Mouse (Mus musculus) embryo, embryonic 11 days (tissue): Measurements from ENCODE around the gene Abcc6.
A peak's percentile ranks its signal among the peaks of the same experiment; 100 is the strongest.
"Not testable (repeated sequence)": the region's sequence is repeated elsewhere in the genome, so short reads cannot be mapped to it uniquely, and the experiment has no call there.

Experiments
- DNase-seq: peaks from one replicate; pipeline ENCODE4 v3.0.0-alpha.2; 2015

Abcc6 gene

DNA sequence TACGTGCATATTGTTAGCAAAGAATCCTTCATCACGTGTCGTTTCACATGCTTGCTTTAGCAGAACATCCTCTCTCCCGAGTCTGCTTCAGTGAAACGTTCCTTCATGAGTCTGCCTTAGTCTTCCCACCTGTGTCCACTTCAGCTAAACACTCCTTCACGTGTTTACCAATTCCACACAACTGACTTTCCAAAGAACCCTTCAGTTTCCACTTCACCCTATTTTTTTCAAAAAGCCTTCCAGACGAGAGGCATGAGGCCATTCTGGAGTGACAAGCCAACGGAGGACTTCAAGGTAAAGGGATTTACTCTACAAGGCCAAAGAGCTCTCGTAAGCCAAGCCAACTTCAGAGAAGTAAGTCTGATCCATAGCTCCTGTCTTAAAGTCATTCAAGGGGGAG, 4.7 kb downstream of the Abcc6 start:
- no peak for DNase-seq

DNA sequence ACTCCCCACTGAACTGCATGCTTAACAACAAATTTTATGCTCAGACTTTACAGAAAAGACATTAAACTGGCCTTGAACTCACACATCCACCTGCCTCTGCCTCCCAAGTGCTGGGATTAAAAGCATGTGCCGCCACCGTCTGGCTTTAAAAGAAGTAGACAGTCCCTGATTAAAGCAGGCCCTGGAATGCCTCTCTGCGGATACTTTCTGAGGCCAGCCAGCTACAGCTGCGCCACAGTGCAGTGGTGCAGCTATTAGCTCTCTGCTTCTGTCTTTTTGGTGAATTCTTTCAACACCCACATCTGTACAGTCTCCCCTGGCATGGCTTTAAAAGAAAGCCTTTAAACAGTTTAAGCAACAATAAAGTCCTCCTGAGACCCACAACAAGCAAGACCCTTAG, 8.2 kb downstream of the Abcc6 start:
- DNase-seq = peak; percentile 41

DNA sequence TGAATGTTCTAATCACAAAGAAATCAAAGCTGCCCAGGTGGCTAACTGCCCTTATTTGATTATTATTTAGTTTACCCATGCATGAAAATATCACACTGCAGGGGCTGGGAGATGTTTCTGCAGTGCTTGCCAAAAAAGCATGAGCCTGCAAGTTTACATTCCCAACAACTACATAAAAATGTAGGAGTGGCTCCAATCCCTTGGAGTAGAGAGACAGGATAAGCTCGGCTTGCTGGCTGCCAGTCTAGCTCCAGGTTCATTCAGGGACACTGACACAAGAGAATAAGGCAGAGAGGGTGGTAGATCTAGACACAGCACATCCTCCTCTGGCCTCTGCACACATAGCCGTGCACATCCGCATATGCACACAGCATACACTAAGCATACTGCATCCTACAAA, 10.5 kb downstream of the Abcc6 start:
- no peak for DNase-seq

DNA sequence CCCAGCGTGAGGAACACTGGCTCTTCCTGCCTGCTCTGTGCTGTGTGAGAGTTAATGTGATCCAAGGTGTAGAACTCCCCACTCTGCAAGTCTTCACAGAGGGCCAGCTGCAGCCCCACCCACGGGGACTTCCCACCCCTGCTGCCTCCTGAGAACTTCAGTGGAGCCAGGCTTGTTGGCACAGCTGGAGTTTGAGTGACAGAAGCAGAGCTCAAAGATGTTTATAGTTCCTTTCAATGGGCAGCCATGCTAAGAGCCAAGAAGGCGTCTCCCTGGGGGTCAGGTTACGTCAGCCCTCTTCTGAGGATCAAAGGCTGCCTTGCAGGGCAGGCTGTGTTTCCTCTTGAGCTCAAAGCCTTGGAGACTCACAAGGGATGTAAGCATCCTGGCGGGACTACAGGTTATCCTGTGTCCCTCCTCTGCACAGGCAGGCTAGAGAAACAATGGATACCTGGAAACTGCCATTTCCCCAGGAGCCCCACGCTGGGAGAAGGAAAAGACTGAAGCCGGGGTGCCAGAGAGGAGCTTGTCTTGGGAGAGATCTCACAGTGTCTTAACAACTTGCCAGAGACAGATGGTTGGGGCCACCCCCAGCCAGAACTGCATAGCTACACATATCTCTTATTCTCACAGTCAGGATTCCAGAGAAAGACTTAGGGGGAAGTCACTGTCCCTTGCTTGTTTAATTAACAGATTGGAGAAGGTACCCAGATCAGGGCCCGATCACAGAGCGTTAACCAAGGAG, 16.7 kb downstream of the Abcc6 start:
- DNase-seq = peak; percentile 82

DNA sequence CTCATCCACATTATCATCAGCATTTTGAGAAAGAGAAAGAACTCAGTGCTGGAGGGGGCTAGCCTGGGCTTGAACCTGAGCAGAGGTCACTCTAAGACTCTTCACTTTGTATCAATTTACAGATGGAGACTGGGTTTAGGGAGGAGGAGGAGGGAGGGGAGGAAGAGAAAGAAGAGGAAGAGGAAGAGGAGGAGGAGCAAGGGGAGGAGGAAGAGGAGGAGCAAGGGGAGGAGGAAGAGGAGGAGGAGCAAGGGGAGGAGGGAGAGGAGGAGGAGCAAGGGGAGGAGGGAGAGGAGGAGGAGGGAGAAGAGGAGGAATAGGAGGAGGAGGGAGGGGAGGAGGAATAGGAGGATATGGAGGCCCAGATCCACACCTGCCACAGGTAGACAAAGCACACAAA, 18.0 kb downstream of the Abcc6 start:
- DNase-seq = no peak

DNA sequence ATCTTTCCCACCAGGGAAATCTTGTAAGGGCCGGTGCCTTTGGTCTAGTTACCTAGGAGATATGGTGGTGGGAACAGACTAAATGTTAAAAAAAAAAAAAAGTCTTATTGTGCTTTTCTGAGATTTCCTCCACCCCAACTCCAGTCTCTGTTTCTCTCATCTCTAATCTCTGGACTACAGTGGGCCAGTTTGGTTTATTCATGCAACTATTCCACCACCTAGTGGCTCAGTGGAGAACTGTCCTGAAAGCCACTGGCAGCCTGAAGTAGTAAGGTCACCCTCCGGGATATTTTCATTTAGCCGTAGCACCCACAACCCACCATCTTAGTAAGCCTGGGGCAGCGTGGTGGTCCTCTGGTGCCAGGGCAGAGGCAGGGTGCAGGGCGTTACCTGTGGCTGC, 20.5 kb downstream of the Abcc6 start:
- DNase-seq = peak; percentile 81

DNA sequence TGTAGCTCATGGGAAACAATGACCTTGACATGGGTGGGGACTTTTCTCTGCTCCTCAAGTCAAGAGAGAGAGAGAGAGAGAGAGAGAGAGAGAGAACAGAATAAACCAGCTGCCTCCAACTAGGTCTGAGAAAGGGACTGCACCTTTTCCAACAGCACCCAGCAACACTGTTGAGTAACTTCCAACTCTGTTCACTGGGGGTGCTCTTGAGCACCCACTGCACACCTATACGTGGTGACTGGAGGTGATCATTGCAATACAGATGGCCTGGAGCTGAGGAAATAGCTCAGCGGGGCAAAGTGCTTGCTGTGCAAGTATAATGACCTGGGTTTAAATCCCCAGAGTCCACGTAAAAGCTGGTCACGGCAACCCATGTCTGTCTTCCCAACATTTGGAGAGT, 27.4 kb downstream of the Abcc6 start:
- DNase-seq = no peak

DNA sequence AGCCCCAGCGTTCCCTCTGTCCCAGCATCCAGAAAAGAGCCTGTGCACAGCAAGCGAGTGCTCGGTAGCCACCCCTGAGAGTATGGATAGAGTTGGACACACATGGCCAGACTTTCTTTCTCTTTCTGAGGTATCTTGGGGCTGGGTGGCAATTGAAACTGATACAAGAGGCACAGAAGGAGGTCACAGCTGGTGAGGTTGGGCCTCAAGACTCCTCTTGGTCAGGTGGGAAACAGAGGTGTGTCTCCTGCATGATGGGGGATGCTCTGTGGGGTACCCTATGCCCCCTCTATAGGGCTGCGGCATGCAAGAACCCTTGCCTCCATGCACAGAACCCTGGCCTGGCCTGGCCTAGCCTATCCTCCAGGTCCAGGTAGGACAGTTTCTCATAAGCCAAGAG, 29.5 kb downstream of the Abcc6 start:
- DNase-seq = no peak

DNA sequence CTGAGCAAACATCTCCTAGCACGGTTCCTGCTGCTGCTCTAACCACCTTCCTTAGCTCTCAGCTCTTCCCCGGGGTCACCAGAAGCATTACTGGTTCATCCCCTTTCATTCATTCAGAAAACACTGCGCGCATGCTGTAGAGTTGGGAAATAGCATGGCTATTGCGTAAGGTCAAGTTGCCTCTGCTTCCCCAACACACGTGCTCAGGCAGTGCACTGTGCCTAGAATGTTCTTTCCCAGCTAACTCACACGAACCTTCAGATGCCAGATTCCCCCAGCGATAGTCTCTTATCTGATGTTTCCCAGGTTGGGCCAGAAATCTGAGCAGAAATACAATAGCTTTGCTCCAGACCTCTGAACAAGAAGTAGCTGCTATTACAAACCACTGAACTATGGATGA, 37.6 kb downstream of the Abcc6 start:
- DNase-seq = no peak

DNA sequence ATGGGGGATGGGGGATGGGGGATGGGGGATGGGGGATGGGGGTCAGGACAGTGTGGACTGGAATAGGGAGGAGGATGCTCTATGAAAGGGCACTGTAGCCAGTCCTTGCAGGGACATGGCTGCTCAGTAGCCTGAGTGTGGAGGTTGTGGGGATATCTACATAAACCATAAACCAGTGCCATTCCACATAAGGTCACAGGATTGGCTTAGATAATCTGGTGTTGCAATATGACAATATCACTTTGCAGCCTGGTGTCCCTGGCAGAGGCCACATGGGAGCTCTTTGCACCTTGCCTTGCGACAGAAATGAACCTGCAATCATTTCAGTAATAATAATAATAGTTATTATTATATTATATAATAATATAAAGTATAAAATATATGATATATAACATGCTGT, 41.8 kb downstream of the Abcc6 start:
- DNase-seq = no peak

DNA sequence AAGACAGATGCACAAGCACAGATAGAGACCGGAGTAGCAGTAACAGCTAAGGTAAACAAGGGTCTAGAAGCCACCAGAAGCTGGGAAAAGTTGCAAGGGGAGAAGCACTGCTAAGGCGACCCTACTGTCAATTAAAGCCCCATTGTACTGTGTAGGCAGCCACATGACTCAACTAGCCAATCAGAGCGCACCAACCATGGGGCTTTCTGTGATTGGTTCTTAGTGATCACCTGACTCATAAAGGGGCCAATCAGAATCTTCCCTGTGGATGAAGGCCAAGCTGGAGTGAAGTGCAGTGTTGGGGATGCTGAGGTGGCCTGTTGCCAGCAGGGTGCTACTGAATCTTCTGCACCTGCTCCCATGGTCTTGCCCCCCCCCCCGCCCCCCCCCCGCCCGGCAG, 43.2 kb downstream of the Abcc6 start:
- DNase-seq = no peak

DNA sequence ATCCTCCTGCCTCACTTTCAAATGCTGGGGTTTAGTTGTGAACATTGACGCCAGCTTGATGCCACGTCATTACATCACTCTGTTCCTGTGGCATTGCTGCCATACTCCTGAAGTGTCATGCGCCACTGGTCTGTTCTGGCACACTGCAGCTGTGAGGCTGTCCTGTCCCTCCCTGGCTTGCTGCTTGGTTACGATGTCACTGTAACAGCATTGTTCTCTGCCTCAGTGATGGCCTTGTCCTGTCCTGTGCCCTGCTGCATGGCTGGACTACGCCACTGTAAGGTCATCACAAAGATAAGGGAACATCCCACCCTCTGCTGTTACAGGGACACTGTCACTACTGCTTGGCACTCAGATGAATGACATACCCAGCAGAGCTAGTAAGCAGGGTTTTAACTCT, 48.5 kb downstream of the Abcc6 start:
- no peak for DNase-seq

DNA sequence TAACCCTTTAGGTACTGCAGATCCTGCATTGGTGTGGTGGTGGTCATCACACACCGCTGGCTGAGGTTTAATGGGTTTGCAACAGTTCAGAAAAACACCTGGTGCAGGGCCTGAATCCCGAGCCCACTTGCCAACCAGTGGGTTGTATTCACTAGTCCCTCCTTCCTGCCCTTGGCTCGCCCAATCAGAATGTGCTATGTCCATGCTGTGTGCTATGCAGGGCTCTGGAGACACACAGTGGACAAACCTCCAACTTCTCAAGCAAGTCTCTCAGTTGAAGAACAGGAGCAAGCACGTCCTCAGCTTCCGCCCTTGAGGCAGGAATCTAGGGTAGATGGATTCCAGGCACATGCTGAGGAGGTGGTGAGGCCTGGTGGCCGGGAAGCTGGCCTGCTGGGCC, 55.6 kb downstream of the Abcc6 start:
- DNase-seq = no peak

DNA sequence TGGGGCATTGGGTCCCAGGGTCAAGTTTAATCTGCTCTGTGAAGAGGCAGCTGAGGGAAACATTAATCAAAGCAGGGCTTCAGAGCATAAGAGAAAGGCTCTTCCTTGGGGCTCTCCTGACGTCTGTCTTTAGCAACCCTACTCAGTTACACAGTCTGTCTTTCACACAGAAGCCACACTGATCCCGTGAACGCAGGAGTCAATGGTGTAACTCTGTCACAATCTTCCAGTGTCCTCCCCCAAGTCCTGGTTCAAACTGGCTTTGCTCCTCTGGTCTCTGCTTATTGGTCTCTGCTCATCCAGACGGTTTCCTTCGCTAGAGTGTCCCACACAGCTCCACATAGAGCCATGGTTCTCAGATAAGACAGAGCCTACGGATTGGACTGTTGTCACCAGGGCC, 56.0 kb downstream of the Abcc6 start:
- no peak for DNase-seq

DNA sequence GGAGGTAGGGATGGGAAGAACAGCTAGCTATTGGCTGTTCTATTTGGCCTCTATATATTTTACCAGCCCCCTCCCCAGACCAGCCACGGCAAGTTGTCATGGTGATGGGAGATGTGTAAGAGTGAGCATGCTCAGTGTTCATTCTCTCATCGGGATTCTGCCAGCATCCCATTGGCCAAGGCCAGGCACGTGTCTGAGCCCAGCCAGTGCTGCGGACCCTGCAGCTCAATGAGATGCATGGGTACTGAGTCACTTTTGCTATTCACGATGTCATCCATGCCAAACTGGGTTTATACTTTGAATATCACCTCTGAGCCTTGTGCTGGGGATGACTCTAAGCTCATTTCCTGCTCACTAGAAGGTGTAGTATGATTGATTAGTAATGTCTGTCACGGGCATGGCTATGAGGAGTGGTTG, 56.8 kb downstream of the Abcc6 start:
- DNase-seq = no peak

DNA sequence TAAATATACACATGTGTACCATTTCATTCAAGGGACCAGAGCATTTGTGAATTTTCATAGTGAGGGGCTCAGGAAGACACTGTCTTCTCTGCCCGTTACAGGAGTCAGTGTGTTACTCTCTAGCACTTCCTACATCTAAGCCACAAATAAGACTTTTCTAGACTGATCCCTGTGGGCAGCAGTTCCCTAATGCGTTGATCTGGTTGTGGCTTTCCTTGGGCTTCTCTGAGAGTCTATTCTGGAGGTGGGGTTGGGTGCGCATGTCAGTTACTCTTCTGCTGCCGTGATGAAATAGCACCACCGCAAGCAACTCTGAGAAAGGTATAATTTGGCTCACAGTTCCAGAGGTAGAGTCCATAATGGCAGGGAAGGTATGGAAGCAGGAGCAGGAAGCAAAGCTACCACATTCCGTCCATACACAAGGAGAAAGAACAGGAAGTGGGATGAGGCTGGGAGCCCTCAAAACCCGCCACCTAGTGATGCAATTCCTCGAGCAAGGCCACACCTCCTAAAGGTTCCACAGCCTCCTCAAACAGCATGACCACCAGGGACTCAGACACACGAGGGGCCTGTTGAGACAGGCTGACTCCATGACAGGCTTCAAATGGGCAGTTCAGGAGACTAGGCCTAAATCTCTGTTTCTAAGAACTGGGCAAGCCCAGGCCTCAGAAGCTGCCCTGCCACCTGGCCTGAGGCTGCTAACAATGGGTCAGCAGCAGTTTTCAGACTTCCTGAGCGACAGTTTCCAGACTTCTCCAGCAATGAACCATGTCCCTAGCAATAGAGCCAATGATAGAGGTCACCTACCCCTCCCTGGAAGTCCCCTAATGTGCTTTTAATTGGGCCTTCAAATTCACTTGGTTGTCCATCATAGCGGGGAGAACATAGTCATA, 58.0 kb downstream of the Abcc6 start:
- DNase-seq = no peak

DNA sequence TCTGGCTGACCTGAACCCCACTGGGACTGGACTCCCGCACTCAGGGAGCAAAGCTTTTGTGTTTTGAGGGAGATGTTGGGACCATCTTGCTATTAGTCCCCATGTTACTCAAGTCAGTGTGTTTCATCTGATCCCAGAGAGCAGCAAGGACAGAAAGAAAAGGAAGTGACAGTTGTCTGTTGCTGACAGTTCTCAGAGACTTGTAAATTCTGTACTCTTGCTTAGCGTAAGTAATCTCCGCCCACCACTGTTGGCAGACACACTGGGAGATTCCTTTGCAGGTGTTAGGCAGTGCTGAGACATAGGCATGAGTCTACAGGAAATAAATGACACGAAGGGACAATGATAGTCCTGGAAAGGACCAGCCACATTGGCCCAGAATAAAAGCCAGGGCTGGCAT, 73.5 kb downstream of the Abcc6 start:
- DNase-seq = no peak

DNA sequence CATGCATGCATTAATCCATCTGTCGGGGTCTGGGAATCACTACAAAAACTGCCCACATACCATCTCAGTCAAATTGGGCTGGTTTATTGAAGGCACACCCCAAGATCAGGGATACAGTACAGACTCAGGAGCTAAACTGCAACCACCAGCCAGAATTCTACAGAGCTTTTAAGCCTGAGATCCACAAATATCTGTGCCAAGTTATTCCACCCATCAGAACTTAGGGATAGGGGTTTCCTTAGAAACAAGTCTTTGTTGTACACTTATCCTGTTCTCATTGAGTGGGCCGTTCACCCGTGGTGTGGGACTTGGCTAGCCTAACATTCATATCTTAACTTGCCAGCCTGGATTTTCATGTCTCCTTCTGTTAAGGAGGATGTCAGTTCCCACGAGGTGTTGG, 81.0 kb downstream of the Abcc6 start:
- no peak for DNase-seq

DNA sequence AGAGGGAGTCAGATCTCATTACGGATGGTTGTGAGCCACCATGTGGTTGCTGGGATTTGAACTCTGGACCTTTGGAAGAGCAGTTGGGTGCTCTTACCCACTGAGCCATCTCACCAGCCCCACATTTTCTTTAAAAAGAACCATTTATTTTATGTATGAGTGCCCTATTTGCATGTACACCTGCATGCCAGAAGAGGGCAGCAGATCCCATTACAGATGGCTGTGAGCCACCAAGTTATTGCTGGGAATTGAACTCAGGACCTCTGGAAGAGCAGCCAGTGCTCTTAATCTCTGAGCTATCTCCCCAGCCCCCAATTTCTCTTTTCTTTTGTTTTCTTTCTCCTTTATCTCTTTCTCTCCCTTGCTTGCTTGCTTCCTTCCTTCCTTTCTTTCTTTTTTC, 86.8 kb downstream of the Abcc6 start:
- DNase-seq = not testable (repeated sequence)

DNA sequence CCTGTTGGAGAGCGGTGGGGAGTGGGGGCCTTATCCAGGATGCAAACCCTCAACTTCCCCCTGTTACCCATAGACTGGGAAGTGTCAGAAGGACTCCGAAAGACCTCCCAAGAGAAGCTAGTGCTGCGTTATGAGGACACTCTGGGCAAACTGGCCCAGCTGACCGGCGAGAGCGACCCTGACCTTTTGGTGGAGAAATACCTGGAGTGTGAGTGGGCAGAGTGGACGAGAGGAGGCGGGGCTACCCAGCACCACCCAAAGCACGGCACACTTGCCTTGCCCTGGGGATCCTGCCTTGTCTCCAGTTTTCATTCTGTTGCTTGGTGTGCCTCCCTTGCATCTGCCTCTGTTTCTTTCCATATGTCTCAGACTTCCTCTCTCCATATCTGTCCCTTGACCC, 88.1 kb downstream of the Abcc6 start:
- DNase-seq = no peak

DNA sequence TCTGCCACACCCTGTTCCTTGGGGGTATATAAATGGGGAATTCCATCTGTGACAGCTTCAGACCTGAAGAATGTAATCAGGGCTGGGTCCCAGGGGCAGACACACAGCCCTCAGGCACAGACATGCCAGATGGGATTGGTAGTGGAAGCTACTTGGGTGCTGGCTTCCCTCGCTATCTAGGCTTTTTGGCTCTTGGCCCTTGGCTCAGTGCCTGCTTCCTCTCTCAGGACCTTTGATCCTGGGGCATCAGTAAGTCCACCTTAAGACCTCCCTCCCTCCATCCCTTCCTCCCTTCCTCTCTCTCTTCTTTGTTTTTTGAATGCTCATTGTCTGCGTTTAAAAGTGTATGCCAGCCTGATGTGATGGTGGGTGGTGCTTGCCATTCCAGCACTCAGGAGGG, 90.3 kb downstream of the Abcc6 start:
- DNase-seq = no peak

DNA sequence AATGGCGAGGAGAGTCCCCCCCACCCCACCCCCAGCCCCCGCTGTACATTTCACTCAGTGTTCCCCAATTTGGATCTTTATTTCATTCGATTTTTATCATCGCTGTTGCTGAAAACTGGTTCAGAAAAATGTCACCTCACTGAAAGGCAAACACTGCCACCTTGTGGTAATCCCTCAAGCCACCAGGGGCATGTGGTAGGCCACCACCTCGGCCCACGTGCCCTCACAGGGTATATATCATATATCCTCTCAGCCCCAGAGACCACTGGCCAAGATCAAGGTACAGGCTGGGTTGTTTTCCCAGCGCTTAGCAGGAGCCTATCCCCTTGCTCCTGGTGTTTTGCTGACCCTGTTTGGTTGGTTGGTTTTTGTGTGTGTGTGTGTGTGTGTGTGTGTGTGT, 95.0 kb downstream of the Abcc6 start:
- DNase-seq = peak; percentile 85

DNA sequence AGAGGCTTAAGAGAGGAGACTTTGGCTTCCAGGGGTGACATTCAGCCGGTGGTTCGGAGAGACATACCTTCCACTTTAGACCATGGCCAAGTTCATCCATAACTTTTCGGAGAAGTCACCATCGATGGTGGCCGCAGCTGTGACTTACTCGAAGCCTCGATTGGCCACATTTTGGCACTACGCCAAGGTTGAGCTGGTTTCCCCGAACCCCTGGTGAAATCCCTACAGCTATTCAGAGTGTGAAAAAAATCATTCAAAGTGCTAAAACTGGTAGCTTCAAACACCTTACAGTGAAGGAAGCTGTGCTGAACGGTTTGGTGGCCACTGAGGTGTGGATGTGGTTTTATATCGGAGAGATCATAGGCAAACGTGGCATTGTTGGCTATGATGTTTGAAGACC, 96.3 kb downstream of the Abcc6 start:
- DNase-seq = not testable (repeated sequence)

DNA sequence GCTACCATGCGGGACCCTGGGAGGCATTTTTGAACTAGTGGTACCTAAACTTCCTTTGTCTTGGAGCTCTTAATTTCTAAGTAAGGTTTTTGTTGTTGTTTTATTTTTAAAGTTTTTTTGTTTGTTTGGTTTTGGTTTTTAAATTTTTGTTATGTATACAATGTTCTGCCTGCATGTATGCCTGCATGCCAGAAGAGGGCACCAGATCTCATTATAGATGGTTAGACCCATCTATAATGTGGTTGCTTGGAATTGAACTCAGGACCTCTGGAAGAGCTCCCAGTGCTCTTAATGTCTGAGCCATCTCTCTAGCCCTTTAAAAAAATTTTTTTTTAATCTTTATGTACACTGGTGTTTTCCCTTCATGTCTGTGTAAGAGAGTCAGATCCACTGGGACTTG, 100.4 kb downstream of the Abcc6 start:
- no peak for DNase-seq
